ENCODE assay signal across 30 mouse cellular contexts in the genomic region with DNA sequence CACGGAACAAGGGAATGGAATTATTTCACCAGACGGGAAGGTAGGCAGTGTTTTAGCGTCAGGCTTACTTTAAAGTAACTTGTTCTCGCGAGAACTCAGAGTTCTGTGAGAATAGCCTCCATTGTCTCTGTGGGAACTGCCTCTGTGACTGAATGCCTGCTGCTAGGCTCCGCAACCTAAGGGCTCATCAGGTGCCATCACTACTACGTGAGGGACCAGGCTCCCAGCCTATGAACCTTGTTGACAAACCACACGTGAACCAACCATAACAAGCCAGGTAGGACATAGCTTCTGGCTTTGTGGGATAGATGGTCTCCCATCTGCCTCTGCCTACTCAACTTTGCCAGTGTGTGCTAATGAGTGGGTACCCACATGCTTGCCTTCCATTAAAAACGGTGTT.
"Had no signal": no experiment of that assay in that cellular context is flagged by ENCODE, and none has a peak within 500 bp of the region (broad histone marks: within the 10 kb centered on the region; RNA-seq: fewer than 3 reads in every experiment).

No protein-coding gene starts in this region.

- H3K27ac ChIP-seq: heart, embryonic 10.5 days; heart, embryonic 13.5 days; heart, embryonic 15.5 days; hindbrain, embryonic 10.5 days; hindbrain, embryonic 12.5 days; hindbrain, embryonic 13.5 days; hindbrain, embryonic 14.5 days; hindbrain, embryonic 15.5 days; hindbrain, postnatal 0 days; intestine, embryonic 15.5 days; kidney, embryonic 15.5 days; kidney, postnatal 0 days; layer of hippocampus, adult 2 months had no signal

- H3K36me3 ChIP-seq: heart, embryonic 10.5 days; heart, embryonic 12.5 days; heart, embryonic 13.5 days; heart, embryonic 15.5 days; hindbrain, embryonic 10.5 days; hindbrain, embryonic 12.5 days; hindbrain, embryonic 13.5 days; hindbrain, embryonic 15.5 days; intestine, embryonic 15.5 days; kidney, embryonic 15.5 days had no signal

- H3K27me3 ChIP-seq: heart, embryonic 12.5 days; heart, embryonic 13.5 days; heart, embryonic 15.5 days; hindbrain, embryonic 12.5 days; hindbrain, embryonic 13.5 days; hindbrain, embryonic 15.5 days; intestine, embryonic 15.5 days; kidney, embryonic 15.5 days had no signal

- H3K4me1 ChIP-seq: heart, embryonic 12.5 days; heart, embryonic 13.5 days; heart, embryonic 15.5 days; hindbrain, embryonic 10.5 days; hindbrain, embryonic 12.5 days; intestine, embryonic 15.5 days; kidney, embryonic 15.5 days had no signal

- H3K4me3 ChIP-seq: heart, embryonic 10.5 days; heart, embryonic 12.5 days; heart, embryonic 13.5 days; heart, embryonic 15.5 days; hindbrain, embryonic 10.5 days; hindbrain, embryonic 12.5 days; hindbrain, embryonic 13.5 days; hindbrain, embryonic 15.5 days; intestine, embryonic 15.5 days; kidney, embryonic 15.5 days; layer of hippocampus, adult 2 months had no signal

- DNase-seq: heart, postnatal 10 days; heart, postnatal 14 days; heart, postnatal 36 days; heart, postnatal 4 days; kidney, adult 11 months; kidney, adult 18-20 months; kidney, adult 2 months; kidney, adult 8-10 months; kidney, adult 9 months; kidney, postnatal 10 days; kidney, postnatal 14 days; kidney, postnatal 25 days; kidney, postnatal 36 days; kidney, postnatal 4 days; layer of hippocampus, adult 9-11 months; layer of hippocampus, postnatal 36 days had no signal
